Mouse (Mus musculus) embryonic fibroblast, embryonic 13.5 days (primary cell): ENCODE measurements around the gene Gm5930. TPM values are rescaled to one million over a fixed set of nuclear protein-coding genes. Genes with fewer than 3 reads are reported as not detected.
"Not testable (repeated sequence)": the region's sequence is repeated elsewhere in the genome, so short reads cannot be mapped to it uniquely, and the experiment has no call there.

ENCODE experiments used
- H3K27ac ChIP-seq: 2 replicates; pipeline ENCODE4 v1.5.1; 2012; ENCODE audit warnings: low read length, control low read depth, inconsistent platforms; ENCODE audit not compliant: insufficient read depth
- H3K4me1 ChIP-seq: 2 replicates; pipeline ENCODE4 v1.6.1; 2011; ENCODE audit warnings: low read length; ENCODE audit not compliant: control insufficient read depth, insufficient read depth
- H3K4me3 ChIP-seq: 2 replicates; pipeline ENCODE4 v1.5.1; 2011; ENCODE audit warnings: mild to moderate bottlenecking, control low read depth, low read length; ENCODE audit not compliant: insufficient read depth
- polyA plus RNA-seq: library from polyadenylated mRNA; stranded (reverse); fragments of >200 nt; gene quantifications from 2 replicates; pipeline ENCODE4 v1.2.4, GENCODE M21; 2011; ENCODE audit warnings: low read depth; ENCODE audit not compliant: missing spikeins, insufficient read length

Gm5930 gene
- polyA plus RNA-seq = not detected in 2 replicates

- not testable (repeated sequence) for H3K4me3 ChIP-seq, H3K27ac ChIP-seq, H3K4me1 ChIP-seq
Observed at GRCm38 (mm10) chr14:44338484-44338883, at the start of gene Gm5930. Gene Gm5930 (minus strand): TSS chr14:44338584.

GRCm38 (mm10) chr14:44384233-44384632 is 45.8 kb upstream of the Gm5930 start:
- H3K27ac ChIP-seq, H3K4me3 ChIP-seq, H3K4me1 ChIP-seq: not testable (repeated sequence)

- not testable (repeated sequence) for H3K4me1 ChIP-seq, H3K4me3 ChIP-seq, H3K27ac ChIP-seq
Observed at GRCm38 (mm10) chr14:44365057-44365456, 26.7 kb upstream of the Gm5930 start, which contains the start of gene Gm8229. Gene Gm8229 (plus strand): TSS chr14:44365357.

GRCm38 (mm10) chr14:44362301-44362700 is 23.9 kb upstream of the Gm5930 start:
- H3K4me3 ChIP-seq, H3K4me1 ChIP-seq, H3K27ac ChIP-seq: not testable (repeated sequence)

- H3K4me3 ChIP-seq, H3K4me1 ChIP-seq, H3K27ac ChIP-seq: not testable (repeated sequence)
Observed at GRCm38 (mm10) chr14:44361416-44361815, 23.0 kb upstream of the Gm5930 start.

GRCm38 (mm10) chr14:44312049-44312448 is 26.3 kb downstream of the Gm5930 start:
- not testable (repeated sequence) for H3K4me3 ChIP-seq, H3K4me1 ChIP-seq, H3K27ac ChIP-seq

- not testable (repeated sequence) for H3K4me1 ChIP-seq, H3K27ac ChIP-seq, H3K4me3 ChIP-seq
Observed at GRCm38 (mm10) chr14:44285280-44285679, 53.1 kb downstream of the Gm5930 start, which contains the start of gene Gm8220. Gene Gm8220 (plus strand): TSS chr14:44285580.

Other genes starting within 250 kb of the Gm5930 start
- not detected in 2 replicates for gene Ear2, start 235.9 kb downstream of the Gm5930 start, polyA plus RNA-seq
- not detected in 2 replicates for gene Gm3327, start 214.7 kb downstream of the Gm5930 start, polyA plus RNA-seq
- gene Gm8212, start 140.9 kb downstream of the Gm5930 start, polyA plus RNA-seq = not detected in 2 replicates
- gene 4930503E14Rik, start 125.3 kb downstream of the Gm5930 start, polyA plus RNA-seq = not detected in 2 replicates
- gene Gm8220, start 53.0 kb downstream of the Gm5930 start, polyA plus RNA-seq = not detected in 2 replicates
- gene Gm8229, start 26.8 kb upstream of the Gm5930 start, polyA plus RNA-seq = not detected in 2 replicates
- not detected in 2 replicates for gene Gm3371, start 72.1 kb upstream of the Gm5930 start, polyA plus RNA-seq
- gene Gm8232, start 95.1 kb upstream of the Gm5930 start, polyA plus RNA-seq = not detected in 2 replicates
- gene BC061237, start 153.9 kb upstream of the Gm5930 start, polyA plus RNA-seq = not detected in 2 replicates
- gene Gm17093, start 179.7 kb upstream of the Gm5930 start, polyA plus RNA-seq = not detected in 2 replicates
- gene Gm8247, start 244.6 kb upstream of the Gm5930 start, polyA plus RNA-seq = not detected in 2 replicates